Mouse (Mus musculus) right cerebral cortex, postnatal 14 days (tissue): ENCODE data around the gene Rnf20.
A peak's percentile ranks its signal among the peaks of the same experiment; 100 is the strongest.
"Not testable (repeated sequence)": the region's sequence is repeated elsewhere in the genome, so short reads cannot be mapped to it uniquely, and the experiment has no call there.

Experiments used
- DNase-seq: peaks from one replicate; pipeline ENCODE4 v3.0.0; 2022

Rnf20 gene

DNA sequence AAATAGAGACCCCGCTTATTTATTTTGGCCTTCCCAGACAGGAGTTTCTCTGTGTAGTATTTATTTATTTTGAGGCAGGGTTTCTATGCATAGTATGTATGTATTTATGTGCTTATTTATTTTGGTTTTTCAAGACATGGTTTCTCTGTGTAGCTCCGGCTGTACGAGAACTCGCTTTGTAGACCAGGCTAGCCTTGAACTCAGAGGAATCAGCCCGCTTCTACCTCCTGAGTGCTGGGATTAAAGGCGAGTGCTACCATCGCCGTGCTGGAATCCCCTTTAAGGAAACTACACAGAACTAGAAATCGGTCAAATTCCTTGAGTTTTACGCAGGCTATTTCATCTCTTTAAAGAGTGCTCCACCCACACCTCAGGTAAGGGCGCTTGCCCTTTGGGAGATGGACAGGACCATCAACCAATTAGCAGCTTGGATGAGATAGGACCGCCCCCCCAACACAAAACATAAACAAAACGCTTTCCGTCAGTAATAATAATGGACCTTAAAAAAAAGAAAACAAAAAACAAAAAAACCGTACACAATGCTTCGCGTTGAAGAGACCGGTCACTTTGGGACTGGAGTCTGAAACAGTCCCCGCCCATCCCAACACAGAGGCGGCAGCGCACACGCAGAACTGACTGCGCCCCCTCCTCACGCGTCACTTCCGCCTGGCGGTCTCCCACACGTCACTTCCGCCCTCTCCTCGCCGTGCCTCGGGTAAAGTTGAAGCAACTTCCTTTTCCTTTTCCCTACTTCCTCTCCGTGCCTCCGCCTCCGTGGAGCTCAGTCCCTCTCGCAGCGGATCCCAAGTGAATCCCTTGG, at the start of gene Rnf20:
Gene Rnf20 (plus strand): TSS at position 688 of the 820 bp plus-strand sequence.
- peak; percentile 95 for DNase-seq

DNA sequence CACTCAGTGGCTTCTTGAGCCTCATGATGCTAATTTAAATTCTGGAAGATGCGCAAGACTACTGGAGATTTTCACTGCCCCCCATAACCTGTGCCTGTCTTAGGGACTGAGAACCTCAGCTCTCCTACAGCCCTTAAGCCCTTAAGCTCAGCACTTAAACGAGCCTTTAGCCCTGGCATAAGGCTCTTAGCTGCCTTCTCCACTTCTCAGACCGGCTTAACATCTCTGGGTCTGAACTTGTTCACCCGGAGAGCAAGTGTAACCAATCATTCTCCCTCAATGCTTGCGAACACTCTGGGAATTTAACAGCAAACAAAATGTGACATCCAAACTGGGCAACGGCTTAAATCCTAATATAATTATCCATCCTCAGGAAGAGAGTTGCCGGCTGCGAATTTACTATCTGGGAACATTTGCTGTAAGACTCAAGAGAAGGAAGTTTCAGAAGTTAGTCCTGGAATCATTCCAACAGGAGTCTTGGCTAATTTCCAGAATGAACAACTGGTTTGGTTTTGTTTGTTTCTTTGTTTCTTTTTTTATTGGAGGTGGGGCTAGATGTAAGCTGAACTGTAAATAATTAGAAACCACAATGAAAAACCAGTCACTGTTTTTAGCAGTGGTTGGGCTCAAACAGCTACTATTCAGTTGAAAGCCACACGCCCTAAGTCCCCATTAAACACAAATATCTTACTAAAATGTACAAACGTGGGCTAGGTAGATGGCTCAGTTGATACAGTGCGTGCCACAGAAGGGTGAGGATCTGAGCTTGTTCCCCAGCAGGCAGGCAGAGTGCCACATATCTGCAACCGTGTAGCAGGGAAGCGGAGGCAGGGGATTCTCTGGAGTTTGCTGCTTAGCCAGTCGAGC, 47.6 kb upstream of the Rnf20 start:
- no peak for DNase-seq

DNA sequence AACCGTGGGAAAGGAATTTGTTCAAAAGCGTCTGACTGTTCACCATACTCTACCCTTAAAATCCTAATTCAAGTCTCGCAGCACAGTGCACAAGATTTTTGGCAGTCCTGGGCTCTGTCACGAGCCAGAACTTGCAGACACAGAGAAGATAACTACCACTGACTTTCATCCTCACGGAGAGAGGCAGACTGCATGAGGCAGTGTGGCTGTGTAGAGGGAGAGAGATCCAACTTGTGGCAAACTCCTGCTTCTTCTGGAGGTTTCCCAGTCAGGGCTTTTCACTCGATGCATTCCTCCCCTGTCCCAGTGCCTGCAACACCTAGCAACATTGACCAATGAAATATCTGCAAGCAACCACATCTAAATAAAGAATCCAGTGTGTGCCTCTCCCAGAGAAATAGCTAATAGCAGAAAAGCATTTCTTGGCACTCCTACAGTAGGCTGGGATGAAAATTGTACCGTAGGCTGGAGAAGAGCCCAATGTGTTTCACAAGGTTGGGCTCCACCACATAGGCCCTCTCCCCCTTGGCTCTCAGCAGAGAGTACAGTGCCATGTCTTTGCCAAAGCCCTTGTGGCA, 46.2 kb upstream of the Rnf20 start:
- DNase-seq, result no peak

DNA sequence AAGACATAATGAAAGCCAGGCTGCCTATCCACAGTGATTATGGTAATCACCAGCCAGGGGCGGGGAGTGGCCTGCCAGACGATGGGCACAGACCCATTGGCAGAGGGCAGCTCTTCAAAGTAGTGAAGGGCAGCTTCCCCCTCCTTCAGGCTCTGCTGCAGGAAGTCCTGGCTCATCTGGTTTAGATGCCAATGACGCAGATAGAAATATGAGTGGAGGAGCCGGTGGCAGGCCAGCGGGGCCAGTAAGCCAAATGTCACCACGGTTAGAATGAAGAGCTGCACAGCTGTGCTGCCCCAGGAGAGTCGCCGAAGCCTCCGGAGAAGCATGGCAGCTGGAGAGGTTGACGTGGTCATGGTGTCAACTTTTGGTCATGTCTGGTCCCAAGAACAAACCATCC, 45.0 kb upstream of the Rnf20 start:
- DNase-seq, result no peak

DNA sequence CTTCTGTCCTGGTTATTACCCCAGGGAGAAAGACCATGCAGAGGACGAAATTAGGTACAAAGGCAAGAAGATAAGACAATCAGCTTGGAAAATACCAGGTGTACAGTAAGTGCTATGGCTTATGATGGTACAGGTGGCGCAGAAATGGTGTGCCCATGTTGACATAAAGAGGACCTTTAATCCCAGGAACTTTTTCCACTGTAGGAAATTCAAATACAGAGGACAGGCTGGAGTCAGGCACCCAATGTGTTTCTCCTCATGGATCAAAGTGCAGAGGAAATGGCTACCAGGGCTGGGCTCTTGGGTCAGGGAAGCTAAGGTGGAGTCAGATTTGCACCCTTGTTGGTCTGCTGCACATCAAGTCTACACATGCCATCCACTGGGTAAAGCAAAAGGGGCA, 41.7 kb upstream of the Rnf20 start:
- DNase-seq, result no peak

DNA sequence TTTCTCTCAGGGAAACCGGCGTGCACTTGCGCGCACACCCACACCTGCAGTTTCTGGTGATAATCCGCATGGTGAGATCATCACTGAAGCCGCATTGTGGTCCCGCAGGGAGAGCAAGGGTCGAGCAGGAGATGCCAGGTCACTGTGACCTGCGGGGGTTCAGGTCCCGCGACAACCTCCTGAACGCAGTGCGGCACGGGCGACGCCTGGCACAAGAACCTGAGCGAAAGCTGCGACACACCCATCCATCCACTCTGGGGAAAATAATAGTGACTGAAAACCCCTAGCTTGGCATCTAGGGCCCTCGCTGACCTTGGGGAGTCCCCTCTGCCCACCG, 35.0 kb upstream of the Rnf20 start:
- DNase-seq, result no peak

DNA sequence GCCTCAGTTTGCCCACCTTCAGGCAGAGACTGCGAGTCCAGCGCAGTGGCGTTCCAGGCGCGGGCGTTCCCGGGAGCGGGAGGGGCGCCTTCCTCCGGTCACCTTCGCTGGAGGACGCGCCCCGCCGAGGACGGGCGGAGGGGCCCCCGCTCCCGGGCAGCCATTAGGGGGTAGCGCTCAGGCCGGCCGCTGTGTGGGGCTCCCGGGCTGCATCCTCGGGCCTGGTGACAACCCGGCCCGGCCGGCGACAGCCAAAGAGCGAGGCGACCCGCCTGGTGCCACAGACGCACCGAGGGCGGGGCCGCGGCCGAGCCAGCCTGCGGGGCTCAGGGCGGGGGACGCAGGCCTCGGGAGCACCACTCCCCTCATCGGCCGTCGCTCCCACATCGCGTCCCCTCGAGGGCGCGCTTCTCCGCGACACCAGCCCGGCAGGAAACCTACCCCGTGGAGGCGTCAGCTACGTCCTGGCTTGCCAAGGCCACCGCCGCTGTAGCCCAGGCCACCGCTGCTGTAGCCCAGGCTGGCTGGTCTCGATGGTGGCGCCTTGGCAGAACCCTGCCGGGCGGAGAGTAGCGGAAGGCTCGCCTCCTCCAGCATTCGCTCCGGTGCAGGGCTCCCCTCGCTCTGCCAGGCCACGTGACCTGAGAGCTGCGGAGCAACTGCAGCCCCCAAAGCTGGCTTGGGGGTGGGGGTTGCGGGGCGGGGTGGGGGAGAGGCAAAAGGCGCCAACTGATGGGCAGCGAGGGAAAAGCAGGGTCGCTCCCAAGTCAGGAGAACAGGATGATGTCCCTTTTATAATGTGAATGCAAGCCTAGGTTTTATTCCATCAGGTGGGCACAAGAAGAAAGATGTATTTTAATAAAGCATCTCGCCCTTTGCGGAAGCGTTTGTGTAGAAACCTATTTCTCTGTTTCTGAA, 34.4 kb upstream of the Rnf20 start, which contains the start of gene Tmem246:
Gene Tmem246 (minus strand): TSS at position 694 of the 918 bp plus-strand sequence.
- DNase-seq, result peak; percentile 65

DNA sequence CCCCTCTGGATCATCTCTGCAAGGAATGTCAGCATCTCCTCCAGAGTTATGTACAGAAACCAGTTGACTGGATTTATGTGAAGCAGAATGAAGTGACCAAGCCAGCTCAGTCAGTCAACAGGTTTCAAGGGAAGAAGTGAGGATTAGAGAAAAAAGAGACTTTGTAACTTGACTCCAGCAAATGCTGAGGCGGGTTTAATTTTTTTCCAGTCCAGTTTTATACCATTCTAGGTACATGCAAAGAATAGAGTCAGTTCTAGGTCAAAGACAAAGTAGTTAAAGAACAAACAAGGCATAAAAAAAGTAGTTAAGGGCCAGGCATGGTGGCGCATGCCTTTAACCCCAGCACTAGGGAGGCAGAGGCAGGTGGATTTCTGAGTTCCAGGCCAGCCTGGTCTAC, 28.6 kb upstream of the Rnf20 start:
- no peak for DNase-seq

DNA sequence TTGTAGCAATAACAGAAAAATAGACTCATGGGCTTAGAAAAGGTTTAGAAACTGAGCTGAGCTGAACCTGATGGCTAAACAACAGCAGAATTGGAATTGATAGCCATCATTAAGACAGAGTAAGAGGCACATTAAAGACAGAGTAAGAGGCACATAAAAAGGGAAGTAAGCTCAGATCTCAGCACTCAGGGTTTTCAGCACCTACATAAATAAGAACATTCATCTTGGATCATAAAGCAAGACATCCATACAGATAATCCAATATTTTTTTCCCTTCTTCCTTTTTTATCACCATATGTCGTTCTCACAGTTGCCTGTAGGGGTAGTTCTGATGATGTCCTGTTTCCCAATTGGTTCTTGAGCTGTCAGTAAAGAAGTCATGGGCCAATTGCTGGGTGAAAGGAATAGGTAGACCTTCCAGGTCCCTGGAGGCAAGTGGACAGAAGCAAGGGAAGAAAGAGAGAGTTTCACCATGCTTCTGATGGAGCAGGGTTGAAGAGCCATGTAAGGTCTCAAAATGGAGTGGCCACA, 27.7 kb upstream of the Rnf20 start:
- DNase-seq, result no peak

DNA sequence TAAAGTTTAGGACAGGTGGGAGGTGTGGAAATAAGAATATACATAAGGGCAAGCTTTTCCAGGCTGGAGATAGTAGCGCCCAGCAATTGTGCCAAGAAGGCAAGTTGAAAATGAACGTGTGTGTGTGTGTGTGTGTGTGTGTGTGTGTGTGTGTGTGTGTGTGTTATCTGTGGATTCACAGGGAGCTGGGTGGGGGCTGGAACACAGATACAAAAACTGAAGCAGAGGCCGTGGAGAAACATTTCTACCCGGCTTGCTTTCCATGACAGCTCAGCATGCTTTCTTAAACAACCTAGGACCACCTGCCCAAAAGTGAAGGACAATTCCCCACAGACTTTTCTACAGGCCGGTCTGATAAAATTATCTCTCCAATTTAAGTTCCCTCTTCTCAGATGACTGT, 27.2 kb upstream of the Rnf20 start:
- DNase-seq, result no peak

DNA sequence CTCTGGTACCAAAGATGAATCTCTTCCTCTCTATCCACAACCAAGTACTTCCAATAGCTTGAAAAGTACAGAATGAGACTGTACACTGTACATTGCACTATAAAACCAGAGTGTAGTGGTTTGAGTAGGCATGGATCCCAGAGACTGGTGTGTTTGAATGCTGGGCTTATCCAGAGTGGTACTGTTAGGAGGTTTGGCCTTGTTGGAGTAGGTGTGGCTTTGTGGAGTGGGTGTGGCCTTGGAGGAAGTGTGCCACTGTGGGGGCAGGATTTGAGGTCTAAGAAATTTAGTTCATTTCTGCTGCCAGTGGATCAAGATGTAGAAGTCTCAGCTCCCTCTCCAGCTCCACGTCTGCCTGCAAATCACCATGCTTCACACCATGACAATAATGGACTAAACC, 26.3 kb upstream of the Rnf20 start:
- no peak for DNase-seq

DNA sequence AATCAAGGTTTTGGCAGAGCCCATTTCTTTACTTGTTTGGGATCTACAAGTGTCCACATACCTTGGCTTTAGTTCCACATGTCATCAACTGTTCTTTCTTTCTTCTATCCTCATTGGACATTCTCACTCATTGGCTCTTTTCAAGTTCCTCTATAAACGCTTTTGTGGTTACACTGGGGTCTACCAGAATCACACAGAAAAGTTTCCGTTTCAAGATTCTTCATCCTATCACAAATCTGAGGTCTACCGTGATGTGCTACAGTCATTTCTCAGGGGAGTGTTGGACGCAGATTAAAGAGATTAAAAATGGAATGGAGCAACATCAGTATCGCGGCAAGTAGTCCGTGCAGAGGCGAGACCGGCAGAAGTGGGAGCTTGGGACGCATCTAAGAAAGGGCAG, 14.9 kb upstream of the Rnf20 start:
- no peak for DNase-seq

DNA sequence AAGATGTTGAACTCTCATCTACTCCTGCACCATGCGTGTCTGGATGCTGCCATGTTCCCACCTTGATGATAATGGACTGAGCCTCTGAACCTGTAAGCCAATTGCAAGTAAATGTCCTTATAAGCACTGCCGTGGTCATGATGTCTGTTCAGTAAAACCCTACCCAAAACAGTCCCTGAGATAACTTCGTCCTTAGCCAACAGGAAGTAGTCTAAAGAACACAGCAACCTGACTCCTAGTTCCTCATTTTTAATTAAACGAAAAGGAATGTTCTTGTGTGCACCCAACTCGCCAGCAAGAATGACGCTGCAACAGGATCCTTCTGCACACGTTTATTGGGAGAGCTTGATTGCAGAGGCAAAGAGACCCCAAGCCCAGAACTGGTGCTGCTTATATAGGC, 11.9 kb upstream of the Rnf20 start:
- DNase-seq, result not testable (repeated sequence)

DNA sequence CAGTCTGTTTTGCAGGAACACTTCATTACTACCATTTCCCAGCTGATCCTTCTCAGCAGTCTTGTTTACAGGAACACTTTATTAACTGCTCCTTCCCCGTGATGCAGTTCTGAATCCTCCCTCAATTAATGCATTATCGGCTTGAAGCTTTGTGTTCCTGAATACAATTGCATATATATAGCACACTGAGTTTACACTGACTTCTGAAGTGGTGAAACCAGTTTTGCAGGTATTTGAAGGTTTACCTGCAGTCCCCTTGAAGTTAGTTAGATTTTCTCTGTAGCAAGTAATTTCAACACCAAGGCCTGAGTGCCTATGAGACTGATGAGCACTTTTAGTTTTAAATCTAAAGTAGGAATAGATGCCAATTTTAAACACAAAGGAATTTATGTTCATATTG, 9.5 kb upstream of the Rnf20 start:
- DNase-seq, result no peak

DNA sequence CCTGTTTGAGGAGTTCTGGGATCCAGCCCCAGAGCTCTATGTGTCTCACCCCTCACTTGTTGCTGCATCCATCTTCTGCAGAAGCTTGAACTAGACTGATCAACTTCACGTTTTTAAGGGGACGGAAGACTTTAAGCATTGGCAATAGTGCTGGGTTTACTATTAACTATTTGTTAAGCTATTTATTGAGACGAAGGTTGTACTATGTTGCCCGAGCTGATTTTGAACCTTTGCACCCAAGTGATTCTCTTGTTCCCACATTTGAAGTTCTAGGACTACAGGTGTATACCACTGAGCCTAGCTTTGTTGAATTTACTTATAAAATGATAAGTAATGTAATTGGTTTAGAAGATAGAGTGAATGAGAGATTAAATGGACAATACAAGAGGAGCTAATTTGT, 7.9 kb upstream of the Rnf20 start:
- no peak for DNase-seq

DNA sequence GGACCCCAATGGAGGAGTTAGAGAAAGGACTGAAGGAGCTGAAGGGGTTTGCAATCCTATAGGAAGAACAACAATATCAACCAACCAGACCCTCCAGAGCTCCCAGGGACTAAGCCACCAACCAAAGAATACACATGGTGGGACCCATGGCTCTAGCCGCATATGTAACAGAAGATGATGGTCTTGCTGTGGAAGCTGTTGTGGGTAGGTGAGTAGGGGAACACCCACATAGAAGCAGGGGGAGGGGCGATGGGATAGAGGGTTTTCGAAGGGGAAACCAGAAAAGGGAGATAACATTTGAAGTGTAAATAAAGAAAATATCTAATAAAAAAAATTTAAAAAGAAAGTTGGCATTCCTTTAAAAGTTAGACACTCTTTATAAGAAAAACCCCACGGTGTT, 6.8 kb upstream of the Rnf20 start:
- not testable (repeated sequence) for DNase-seq

DNA sequence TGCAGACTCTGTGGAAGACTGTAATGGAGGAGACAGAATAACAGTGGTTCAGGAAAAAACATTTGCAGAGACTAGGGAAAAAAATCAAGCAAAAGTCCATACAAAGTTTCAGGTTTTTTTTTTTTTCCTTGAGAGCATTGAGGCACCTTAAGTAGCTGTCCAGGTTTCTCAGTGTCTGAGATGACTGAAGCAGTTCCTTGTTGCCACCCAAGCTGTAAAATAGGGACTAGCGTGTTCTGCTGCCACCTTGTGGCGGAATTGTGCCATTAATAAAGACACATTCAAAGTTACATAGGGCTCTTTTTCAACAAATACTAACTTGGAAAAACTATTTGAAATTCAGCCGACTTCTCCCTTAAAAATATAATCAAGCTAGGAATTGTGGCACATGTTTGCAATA, 4.8 kb upstream of the Rnf20 start:
- peak; percentile 83 for DNase-seq

DNA sequence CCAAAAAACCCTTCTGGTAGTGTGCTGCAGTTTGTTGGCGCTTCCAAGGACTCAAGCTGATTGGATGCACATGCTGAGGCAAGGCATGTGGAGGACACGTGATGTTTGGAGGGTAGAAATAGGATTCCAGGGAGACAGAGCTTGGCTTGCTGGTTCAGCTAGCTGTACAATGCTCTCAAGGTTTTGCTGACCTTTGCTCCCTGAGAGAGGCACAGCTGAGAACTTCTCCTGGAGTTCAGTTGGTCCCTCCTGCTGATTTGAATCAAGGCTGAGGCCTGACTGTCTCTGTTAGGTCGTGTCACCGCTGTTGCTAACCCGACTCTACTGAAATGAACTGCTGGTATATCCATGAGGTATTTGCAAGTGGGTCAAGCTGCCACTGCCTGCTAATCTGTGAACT, 2.9 kb upstream of the Rnf20 start:
- DNase-seq, result no peak

DNA sequence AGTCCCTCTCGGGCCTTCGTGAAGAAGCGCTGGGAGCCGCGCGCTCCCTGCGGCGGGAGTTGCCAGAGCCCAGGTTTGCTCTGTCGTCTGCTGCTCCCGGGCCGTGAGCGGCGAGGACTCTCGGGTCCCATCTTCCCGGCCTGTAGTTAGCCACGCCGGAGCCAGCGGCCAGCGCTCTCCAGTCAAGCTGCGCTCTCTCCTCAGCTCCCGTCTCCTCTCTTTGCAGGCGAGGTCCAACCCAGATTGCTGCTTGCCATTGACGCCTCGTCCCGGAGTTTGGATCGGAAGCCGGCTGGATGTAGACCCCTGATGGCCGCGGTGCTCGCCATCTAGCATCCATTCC, 304 bp downstream of the Rnf20 start:
- no peak for DNase-seq

DNA sequence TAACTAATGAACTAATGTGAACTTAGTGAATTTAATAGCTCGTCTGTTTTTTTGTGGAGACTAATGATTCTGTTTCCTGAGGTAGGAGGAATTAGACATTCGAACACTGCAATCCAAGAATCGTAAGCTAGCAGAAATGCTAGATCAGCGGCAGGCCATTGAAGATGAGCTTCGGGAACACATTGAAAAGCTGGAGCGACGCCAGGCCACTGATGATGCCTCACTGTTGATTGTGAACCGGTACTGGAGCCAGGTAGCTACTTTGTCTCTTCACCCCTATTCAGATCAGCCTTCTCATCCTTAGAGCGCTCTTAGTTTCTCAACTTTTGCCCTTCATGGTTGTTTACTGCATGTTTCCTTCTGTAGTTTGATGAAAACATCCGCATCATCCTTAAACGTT, 6.0 kb downstream of the Rnf20 start:
- DNase-seq, result peak; percentile 13

DNA sequence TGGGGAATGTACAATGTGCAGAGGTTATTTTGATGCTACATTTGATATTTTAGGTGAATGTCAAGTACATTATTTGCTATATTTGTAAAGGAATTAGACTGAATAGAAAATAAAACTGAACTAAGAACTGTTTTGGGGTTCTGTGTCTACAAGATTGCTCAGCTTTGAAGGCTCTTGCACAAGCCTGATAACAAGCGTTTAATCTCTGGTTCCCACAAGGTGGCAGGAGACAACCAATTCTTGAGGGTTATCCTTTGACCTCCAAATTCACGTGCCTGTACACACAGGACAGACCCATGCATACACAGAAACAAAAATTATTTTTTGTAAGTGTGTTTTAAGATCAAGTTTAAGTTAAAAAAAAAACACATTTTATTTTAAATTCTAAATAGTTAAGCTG, 8.1 kb downstream of the Rnf20 start:
- no peak for DNase-seq

DNA sequence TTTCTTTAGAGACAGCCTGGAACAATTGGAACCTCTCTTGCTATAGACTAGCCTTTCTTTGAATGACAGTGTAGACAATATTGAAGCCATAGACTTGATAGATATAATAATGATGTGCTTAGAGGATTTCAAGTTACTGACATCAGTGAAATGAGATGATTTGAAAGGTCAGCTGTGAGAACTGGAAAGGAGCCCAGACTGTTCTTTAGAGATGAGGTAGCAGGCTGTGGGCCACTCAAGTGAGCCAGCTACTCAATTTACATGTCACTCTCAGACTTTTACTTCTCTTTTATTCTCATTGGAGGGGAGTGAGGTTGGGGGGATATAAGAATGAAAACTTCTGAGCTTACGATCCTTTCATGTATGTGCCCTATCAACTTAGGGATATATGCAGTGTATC, 27.6 kb downstream of the Rnf20 start:
- DNase-seq, result no peak

DNA sequence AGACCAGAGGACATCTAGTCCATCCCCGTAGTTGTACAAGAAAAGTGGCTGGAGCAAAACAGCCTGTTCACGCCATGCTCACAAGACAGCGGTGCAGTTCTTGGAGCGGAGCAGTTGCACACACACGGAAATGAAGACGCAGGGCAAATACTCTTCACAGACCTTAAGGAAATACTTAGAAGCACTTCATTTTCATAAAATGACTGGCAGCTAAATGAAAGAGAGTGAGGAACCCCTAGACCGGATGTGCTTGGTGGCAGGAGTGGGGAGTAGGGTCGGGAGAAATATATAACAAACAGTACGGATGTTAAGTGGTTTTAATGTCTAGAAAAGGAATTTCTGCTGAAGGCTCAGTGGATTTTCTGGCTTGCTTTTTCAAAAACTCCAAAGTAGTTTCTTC, 29.9 kb downstream of the Rnf20 start:
- no peak for DNase-seq
